ENCODE assay signal across 22 mouse cellular contexts in genomic region chr16:36467936-36468335, GRCm38 (mm10). TPM values are rescaled to one million over a fixed set of nuclear protein-coding genes. Genes with fewer than 3 reads are reported as not detected.
"Had no signal": no experiment of that assay in that cellular context is flagged by ENCODE, and none has a peak within 500 bp of the region (broad histone marks: within the 10 kb centered on the region; RNA-seq: fewer than 3 reads in every experiment).

No protein-coding gene starts in this region.

- H3K27ac ChIP-seq: liver, embryonic 13.5 days; liver, embryonic 15.5 days; midbrain, embryonic 10.5 days; neural tube, embryonic 13.5 days; neural tube, embryonic 15.5 days had no signal

- H3K4me3 ChIP-seq: liver, embryonic 13.5 days; liver, embryonic 15.5 days; midbrain, embryonic 10.5 days; myocyte; neural tube, embryonic 13.5 days; neural tube, embryonic 15.5 days had no signal

- H3K9me3 ChIP-seq: liver, embryonic 13.5 days; liver, embryonic 15.5 days; midbrain, embryonic 10.5 days; neural tube, embryonic 13.5 days; neural tube, embryonic 15.5 days had no signal

- ATAC-seq: midbrain, embryonic 16.5 days had no signal

- H3K9ac ChIP-seq: liver, embryonic 13.5 days; liver, embryonic 15.5 days; lung, embryonic 14.5 days; neural tube, embryonic 13.5 days; neural tube, embryonic 15.5 days had no signal

- H3K27me3 ChIP-seq: liver, embryonic 13.5 days; liver, embryonic 15.5 days; neural tube, embryonic 13.5 days; neural tube, embryonic 15.5 days had no signal

- H3K4me1 ChIP-seq: liver, embryonic 13.5 days; liver, embryonic 15.5 days; neural tube, embryonic 13.5 days; neural tube, embryonic 15.5 days had no signal

- DNase-seq: liver, embryonic 13.5 days; lung, adult 18-20 months; lung, embryonic 14.5 days; lung, postnatal 10 days; lung, postnatal 4 days; midbrain, embryonic 14.5 days; retina, postnatal 1 day; right cerebral cortex, adult 18-20 months; right cerebral cortex, postnatal 25 days; right cerebral cortex, postnatal 4 days; spleen, adult 18-20 months; thymus, adult 18-20 months; thymus, postnatal 14 days; thymus, postnatal 36 days had no signal

- H3K36me3 ChIP-seq: liver, embryonic 13.5 days; liver, embryonic 15.5 days; midbrain, embryonic 10.5 days; neural tube, embryonic 13.5 days; neural tube, embryonic 15.5 days had no signal

- H3K4me2 ChIP-seq: liver, embryonic 13.5 days; liver, embryonic 15.5 days; lung, embryonic 14.5 days; neural tube, embryonic 13.5 days; neural tube, embryonic 15.5 days had no signal

RNA-seq across cellular contexts. Expression of gene Stfa3, which starts 12.7 kb away (rescaled TPM):
- polyA plus RNA-seq: lung, embryonic 14.5 days; midbrain, embryonic 10.5 days; midbrain, embryonic 14.5 days; myocyte; neural tube, embryonic 11.5 days; small intestine, adult 2 months had no signal

RNA-seq across cellular contexts. Expression of gene Stfa2, which starts 59.7 kb away (rescaled TPM):
- polyA plus RNA-seq: lung, embryonic 14.5 days; midbrain, embryonic 10.5 days; midbrain, embryonic 14.5 days; midbrain, embryonic 16.5 days; myocyte; neural tube, embryonic 11.5 days; neural tube, embryonic 15.5 days; small intestine, adult 2 months had no signal
